Mouse (Mus musculus): ENCODE measurements around the gene Aqr. TPM values are rescaled to one million over a fixed set of nuclear protein-coding genes. Genes with fewer than 3 reads are reported as not detected.

Gene Aqr
- polyA plus RNA-seq, 1 experiment = 15.2 TPM

GRCm38 (mm10) chr2:114060071-114060591 lies 126.7 kb downstream of the Aqr start:
- no peak overlapping the region for H3K4me3 ChIP-seq (ENCODE audit: insufficient read depth, poor library complexity, severe bottlenecking)
- H3K79me3 ChIP-seq (ENCODE audit: low read depth) = no peaks in the 10 kb centered on the region
- TF ChIP-seq CEBPB (IDR thresholded peaks at IDR 0.05; ENCODE audit: low read depth) (no peak), USF1 (IDR thresholded peaks at IDR 0.05; ENCODE audit: low read depth) (no peak), MYOD1 (IDR thresholded peaks at IDR 0.05; ENCODE audit: control insufficient read depth, insufficient read length, low read depth) (no peak), MAX (IDR thresholded peaks at IDR 0.05) (no peak), FOSL1 (IDR thresholded peaks at IDR 0.05; ENCODE audit: insufficient read depth, low read length, poor library complexity, severe bottlenecking) (no peak), CTCF (IDR thresholded peaks at IDR 0.05; ENCODE audit: control insufficient read depth, insufficient read depth, insufficient read length) (no peak), MYOG (IDR thresholded peaks at IDR 0.05; ENCODE audit: control insufficient read depth, extremely low read depth, insufficient read length) (no peak)
- H3K79me2 ChIP-seq (ENCODE audit: control insufficient read depth, insufficient read depth) = no peaks in the 10 kb centered on the region
- no peaks in the 10 kb centered on the region for H3K36me3 ChIP-seq (ENCODE audit: control insufficient read depth, insufficient read depth)
- H3ac ChIP-seq (ENCODE audit: control insufficient read depth, insufficient read length, low read depth) = no peak overlapping the region
- no peaks in the 10 kb centered on the region for H3K27me3 ChIP-seq (ENCODE audit: control insufficient read depth, insufficient read depth, insufficient read length)

DNA sequence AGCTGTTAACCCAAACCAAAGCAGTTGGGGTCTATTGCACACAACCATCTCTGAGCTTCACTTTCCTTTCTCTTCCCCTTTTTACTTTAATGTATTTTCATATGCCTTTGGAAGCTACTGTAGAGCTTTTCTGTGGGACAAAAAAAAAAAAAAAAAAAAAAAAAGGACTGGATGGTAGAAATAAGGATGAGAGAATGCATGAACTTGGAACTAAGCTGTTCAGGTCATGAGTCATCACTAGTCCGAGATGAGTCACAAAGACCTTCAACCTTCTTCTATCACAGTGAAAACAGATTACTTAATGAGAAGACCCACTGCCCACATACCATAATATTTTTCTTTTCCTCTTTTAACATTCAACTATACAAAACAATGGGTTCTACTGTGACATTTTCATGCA lies 127.2 kb downstream of the Aqr start:
- Histone ChIP-seq H3K79me3 (ENCODE audit: low read depth) (no peaks in the 10 kb centered on the region), H3K36me3 (ENCODE audit: control insufficient read depth, insufficient read depth) (no peaks in the 10 kb centered on the region), H3K79me2 (ENCODE audit: control insufficient read depth, insufficient read depth) (no peaks in the 10 kb centered on the region), H3K4me3 (ENCODE audit: insufficient read depth, poor library complexity, severe bottlenecking) (no peak overlapping the region), H3K27me3 (ENCODE audit: control insufficient read depth, insufficient read depth, insufficient read length) (no peaks in the 10 kb centered on the region), H3ac (ENCODE audit: control insufficient read depth, insufficient read length, low read depth) (no peak overlapping the region)
- peak; percentile 73 for TF ChIP-seq FOSL1 (IDR thresholded peaks at IDR 0.05; ENCODE audit: insufficient read depth, low read length, poor library complexity, severe bottlenecking)
- no peak for TF ChIP-seq CEBPB (IDR thresholded peaks at IDR 0.05; ENCODE audit: low read depth)

GRCm38 (mm10) chr2:114058226-114058796 lies 128.5 kb downstream of the Aqr start:
- no peak overlapping the region for H3K4me3 ChIP-seq (ENCODE audit: insufficient read depth, poor library complexity, severe bottlenecking)
- no peaks in the 10 kb centered on the region for H3K27me3 ChIP-seq (ENCODE audit: control insufficient read depth, insufficient read depth, insufficient read length)
- no peaks in the 10 kb centered on the region for H3K36me3 ChIP-seq (ENCODE audit: control insufficient read depth, insufficient read depth)
- H3K79me3 ChIP-seq (ENCODE audit: low read depth) = no peaks in the 10 kb centered on the region
- no peak for TF ChIP-seq MYOG (IDR thresholded peaks at IDR 0.05; ENCODE audit: control insufficient read depth, extremely low read depth, insufficient read length)
- no peak for TF ChIP-seq MAX (IDR thresholded peaks at IDR 0.05)
- TF ChIP-seq CEBPB (IDR thresholded peaks at IDR 0.05; ENCODE audit: low read depth) = no peak
- TF ChIP-seq FOSL1 (IDR thresholded peaks at IDR 0.05; ENCODE audit: insufficient read depth, low read length, poor library complexity, severe bottlenecking) = no peak
- no peak for TF ChIP-seq CTCF (IDR thresholded peaks at IDR 0.05; ENCODE audit: control insufficient read depth, insufficient read depth, insufficient read length)
- TF ChIP-seq MYOD1 (IDR thresholded peaks at IDR 0.05; ENCODE audit: control insufficient read depth, insufficient read length, low read depth) = no peak
- TF ChIP-seq USF1 (IDR thresholded peaks at IDR 0.05; ENCODE audit: low read depth) = no peak
- H3ac ChIP-seq (ENCODE audit: control insufficient read depth, insufficient read length, low read depth) = no peak overlapping the region
- H3K79me2 ChIP-seq (ENCODE audit: control insufficient read depth, insufficient read depth) = no peaks in the 10 kb centered on the region

- Histone ChIP-seq H3K36me3 (ENCODE audit: control insufficient read depth, insufficient read depth) (no peaks in the 10 kb centered on the region), H3K4me3 (ENCODE audit: insufficient read depth, poor library complexity, severe bottlenecking) (no peak overlapping the region), H3K27me3 (ENCODE audit: control insufficient read depth, insufficient read depth, insufficient read length) (no peaks in the 10 kb centered on the region), H3K79me2 (ENCODE audit: control insufficient read depth, insufficient read depth) (no peaks in the 10 kb centered on the region), H3ac (ENCODE audit: control insufficient read depth, insufficient read length, low read depth) (no peak overlapping the region), H3K79me3 (ENCODE audit: low read depth) (no peaks in the 10 kb centered on the region)
- TF ChIP-seq CEBPB (IDR thresholded peaks at IDR 0.05; ENCODE audit: low read depth) = no peak
- peak; percentile 32 for TF ChIP-seq MYOD1 (IDR thresholded peaks at IDR 0.05; ENCODE audit: control insufficient read depth, insufficient read length, low read depth)
These were observed 129.4 kb downstream of the Aqr start for GRCm38 (mm10) chr2:114057303-114057853.

DNA sequence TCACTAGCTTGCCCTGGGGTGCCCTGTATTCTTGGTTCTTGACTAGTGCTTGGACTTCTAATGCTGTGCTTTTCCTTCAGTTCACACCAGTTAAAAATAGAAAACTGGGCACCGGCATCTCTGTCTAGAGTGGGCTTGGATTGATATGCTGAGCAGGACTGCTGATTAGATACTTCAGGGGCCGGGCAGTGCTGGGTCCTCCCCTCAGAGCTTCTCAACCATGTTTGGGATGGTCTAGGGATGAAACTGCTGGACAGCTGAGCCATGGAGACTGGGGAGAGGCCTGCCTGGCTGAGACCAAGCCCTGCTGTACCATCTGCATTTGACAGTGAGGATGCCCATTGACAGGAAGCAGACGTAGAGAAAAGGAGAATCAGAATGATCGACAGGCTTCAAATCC lies 132.7 kb downstream of the Aqr start:
- Histone ChIP-seq H3ac (ENCODE audit: control insufficient read depth, insufficient read length, low read depth) (no peak overlapping the region), H3K4me3 (ENCODE audit: insufficient read depth, poor library complexity, severe bottlenecking) (no peak overlapping the region), H3K79me2 (ENCODE audit: control insufficient read depth, insufficient read depth) (no peaks in the 10 kb centered on the region), H3K79me3 (ENCODE audit: low read depth) (no peaks in the 10 kb centered on the region), H3K27me3 (ENCODE audit: control insufficient read depth, insufficient read depth, insufficient read length) (no peaks in the 10 kb centered on the region), H3K36me3 (ENCODE audit: control insufficient read depth, insufficient read depth) (no peaks in the 10 kb centered on the region)
- no peak for TF ChIP-seq CEBPB (IDR thresholded peaks at IDR 0.05; ENCODE audit: low read depth)
- no peak for TF ChIP-seq MYOD1 (IDR thresholded peaks at IDR 0.05; ENCODE audit: control insufficient read depth, insufficient read length, low read depth)
- no peak for TF ChIP-seq MAX (IDR thresholded peaks at IDR 0.05)
- no peak for TF ChIP-seq USF1 (IDR thresholded peaks at IDR 0.05; ENCODE audit: low read depth)
- TF ChIP-seq FOSL1 (IDR thresholded peaks at IDR 0.05; ENCODE audit: insufficient read depth, low read length, poor library complexity, severe bottlenecking) = no peak

Measured in C2C12 (cell line).